Mouse (Mus musculus) heart, postnatal 0 days (tissue): Measurements from ENCODE around the gene Adamtsl1.

Experiments
- CTCF ChIP-seq: IDR thresholded peaks from 2 replicates; pipeline ENCODE4 v1.5.1; 2016; ENCODE audit warnings: antibody characterized with exemption, control low read depth, low read depth
- EP300 ChIP-seq: IDR thresholded peaks from 2 replicates; pipeline ENCODE4 v1.6.1; 2016; ENCODE audit warnings: antibody characterized with exemption, low read depth

GRCm38 (mm10) chr4:85619261-85619660, 105.3 kb downstream of the Adamtsl1 start:
- TF ChIP-seq CTCF (no peak), EP300 (no peak)
